Mouse (Mus musculus) ovary, postnatal 36 days (tissue): ENCODE results near the gene 2310057J18Rik.
A peak's percentile ranks its signal among the peaks of the same experiment; 100 is the strongest.
"Not testable (repeated sequence)": the region's sequence is repeated elsewhere in the genome, so short reads cannot be mapped to it uniquely, and the experiment has no call there.

ENCODE experiments used
- DNase-seq: peaks from one replicate; pipeline ENCODE4 v3.0.0; 2022; ENCODE audit warnings: low spot score, mixed read lengths

The 2310057J18Rik gene

DNA sequence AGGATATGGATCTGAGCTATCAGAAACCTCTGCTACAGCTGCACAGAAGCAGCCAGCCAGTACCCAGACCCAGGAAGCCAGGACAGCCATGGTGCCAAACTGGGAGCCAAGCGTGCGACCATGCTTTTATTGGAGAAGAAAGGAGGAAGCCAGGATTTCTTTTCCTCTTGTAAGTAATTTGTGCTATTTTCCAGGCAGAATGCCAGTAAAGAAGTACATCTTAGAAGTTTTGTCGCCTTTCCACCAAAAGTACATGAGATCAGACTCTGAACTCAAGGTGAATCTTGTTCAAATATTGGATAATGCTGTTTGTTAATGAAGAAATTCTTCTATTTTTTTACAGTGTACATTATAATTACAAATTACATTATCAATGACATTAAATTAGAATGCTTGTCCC lies at the start of gene 2310057J18Rik:
2310057J18Rik (minus strand) TSS at position 101 of the 400 bp plus-strand sequence.
- no peak for DNase-seq

DNA sequence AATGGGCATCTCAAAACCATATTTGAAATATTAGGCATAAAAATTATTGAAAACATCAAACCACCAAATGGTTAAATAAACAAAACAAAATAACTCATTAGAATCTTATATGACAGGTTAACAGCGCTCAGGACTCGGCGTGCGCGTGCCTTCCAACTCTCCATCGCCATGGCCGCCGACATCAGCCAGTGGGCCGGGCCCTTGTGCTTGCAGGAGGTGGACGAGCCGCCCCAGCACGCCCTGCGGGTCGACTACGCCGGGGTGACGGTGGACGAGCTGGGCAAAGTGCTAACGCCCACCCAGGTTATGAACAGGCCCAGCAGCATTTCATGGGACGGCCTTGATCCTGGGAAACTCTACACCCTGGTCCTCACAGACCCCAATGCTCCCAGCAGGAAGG lies 43.9 kb upstream of the 2310057J18Rik start:
- DNase-seq: not testable (repeated sequence)

DNA sequence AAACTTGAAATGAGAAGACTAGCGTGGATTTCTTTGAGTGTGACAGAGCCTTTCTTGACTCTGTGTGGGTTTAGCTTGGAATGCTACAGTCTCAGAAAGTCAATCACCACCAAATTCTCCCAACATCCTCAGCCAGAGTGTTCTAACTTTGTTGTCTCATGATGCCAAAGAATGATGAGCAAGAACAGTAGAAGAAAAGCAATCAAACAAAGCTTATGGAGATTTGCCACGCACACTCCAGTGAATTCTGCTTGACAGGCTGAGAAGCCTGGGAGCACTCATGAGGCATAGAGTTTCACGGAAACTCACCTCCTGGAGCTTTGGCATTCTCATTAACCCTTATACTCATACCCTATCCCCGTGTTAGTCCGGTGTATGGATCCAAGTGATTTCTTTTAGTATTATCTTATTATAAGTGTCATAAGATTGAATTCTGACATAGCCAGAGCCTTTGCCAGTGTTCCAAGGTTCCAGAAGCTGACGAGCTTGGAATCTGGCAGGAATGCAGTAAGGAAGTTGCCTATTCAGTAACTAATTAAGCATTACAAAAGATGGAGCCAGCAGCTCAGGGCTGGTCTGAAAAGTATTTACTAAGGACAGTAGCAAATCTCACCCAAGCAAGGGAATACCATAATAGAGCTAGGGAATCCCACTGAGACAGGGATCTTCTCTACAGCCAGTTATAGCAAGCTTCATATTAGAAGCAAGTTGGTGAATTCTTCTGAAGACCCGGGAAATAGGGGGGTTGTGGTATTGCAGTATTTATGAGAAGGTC lies 33.6 kb upstream of the 2310057J18Rik start:
- DNase-seq: no peak

DNA sequence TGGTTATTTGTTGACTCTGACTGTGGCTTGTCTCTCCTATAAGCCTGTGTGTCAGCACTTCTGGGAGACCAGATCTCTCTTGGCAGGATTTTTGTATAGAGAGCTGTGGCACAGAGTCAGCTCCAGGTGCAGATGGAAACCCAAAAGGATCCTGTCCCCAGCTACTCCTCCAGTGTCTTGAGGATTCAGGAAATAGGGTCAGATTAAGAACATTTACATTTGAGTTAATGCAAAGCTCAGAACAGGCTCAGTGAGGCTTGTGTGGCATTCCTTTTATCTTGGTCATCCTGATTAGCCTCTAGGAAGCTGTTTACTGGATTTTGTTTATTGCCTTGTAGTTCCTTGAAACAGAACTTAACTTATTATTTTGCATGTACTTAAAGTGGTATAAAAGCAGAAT lies 11.7 kb upstream of the 2310057J18Rik start:
- no peak for DNase-seq

DNA sequence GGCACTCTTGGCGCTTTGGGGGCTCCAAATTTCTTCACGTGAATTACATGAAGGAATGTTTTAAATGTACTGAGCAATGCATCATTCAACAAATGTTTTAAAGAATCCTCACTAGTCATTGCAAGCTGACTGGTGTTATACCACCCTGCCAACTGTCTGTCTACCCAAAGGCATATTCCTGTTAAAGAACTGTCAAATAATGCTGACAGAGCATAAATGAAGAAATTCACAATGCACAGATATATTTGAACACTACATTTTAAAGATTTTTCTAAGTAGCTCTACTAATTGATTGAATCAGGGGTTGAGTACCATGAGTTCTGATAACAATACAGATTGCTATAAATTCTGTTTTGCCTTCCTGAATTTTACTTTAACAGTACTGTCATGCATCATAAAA lies 2.9 kb upstream of the 2310057J18Rik start:
- DNase-seq: no peak

DNA sequence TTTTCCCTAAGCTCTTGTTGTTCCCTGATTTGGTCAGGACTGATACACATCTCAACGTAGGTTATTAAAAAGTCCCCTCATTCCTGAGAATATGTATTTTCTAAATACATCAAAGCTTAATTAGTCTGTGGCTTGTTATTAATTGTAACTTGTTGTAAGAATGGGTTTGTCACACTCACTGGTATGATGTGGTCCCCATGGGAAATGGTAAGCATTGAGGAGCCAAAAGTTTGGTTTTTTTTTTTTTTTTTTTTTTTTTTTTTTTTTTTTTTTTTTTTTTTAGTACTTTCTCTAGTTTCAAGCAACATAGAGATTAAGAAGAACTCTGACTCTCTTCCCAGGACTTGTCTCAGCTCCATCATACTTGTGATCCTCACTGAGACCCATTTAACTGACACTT lies 17.9 kb downstream of the 2310057J18Rik start:
- no peak for DNase-seq

DNA sequence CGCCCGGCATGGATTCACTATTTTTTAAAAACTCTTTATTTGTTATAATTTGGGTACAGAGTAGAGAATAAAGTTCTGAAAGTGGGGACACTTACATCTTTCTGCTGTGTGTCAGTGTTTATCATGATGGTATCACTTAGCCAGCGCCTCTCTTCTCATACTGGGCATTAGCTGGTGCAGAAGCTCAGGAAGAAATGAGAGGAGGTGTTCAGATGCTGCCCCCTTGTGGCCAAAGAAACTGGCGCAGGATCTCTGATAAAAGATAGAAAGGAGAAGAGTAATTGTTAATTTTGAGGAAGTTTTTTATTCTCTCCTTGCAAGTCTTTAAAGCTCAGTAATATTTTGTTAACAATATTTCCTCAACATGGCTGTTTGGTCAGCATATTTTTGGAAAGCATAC lies 31.0 kb downstream of the 2310057J18Rik start:
- peak; percentile 35 for DNase-seq

DNA sequence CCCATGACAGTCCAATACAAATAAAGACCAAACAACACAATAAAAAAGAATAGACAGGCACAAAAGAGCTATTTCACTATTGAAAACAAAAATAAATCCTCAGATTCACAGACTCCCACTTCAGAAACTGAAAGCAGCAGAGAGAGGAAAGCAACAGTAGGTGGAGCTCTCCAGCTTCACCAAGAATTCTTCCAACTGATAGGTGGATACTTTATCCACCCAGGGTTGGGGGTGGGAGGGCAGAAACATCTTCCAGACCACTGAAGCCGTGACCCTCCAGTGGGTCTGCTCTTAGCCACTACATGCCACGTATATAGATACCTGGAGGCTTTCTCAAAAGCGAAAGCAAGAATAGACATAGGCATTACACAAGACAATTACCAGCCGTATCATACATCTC lies 31.6 kb downstream of the 2310057J18Rik start:
- no peak for DNase-seq
